Mouse (Mus musculus): ENCODE results near the gene Ccnl2.

Ccnl2 gene

DNA sequence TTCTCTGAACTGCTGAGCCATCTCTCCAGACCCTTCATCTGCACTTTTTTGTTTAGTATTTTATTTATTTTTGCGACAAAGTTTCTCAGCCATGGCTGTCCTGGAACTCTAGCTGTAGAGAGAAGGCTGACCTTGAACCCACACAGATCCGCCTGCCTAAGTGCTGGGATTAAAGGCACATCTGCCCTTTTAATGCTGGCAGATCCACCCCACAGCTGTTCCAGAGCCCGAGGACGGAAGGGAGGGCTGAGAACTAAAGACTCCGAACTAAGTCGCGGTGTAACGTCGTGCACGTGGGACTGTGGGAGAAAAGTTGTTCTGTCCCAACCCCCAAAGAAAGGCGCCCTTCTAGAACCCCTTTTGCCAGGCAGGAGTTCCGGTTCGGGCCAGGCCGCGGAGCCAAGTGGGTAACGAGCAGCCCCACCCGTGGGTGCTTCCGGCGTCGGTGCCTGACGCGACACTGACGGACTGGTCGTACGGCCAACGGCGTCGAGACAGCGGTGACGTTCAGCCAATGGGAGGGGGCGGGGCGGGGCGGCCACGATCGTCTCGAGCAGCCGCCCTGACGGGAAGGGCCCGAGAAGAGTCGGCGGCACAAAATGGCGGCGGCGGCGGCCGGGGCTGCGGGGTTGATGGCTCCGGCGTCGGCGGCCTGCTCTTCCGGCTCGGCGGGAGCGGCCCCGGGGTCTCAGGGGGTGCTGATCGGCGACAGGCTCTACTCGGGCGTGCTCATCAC, at the start of gene Ccnl2:
Gene Ccnl2, plus strand, starts transcription at position 561 of the 736 bp plus-strand sequence.
- WGBS: under 1% methylated on average over 58 of the region's 60 CpGs

DNA sequence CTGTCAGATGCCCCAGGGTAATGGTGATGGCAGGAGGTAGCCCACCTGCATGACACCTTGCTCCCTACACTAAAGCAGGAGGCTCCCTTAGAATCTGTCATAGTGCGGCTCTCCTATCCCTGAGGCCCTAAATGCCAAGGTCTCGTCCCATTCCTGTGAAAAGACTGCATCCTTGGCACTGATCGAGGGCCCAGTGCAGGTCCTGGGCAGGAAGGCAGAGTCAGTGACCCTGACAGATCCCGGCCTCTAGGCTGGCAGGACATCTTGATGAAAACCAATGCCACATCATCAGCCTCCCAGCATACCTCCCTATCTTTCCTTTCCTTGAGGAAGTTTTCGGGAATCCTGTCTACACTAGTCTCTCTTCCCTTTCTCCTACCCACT, 42.8 kb upstream of the Ccnl2 start:
- WGBS: 69% methylated on average over 5 of the region's 5 CpGs

DNA sequence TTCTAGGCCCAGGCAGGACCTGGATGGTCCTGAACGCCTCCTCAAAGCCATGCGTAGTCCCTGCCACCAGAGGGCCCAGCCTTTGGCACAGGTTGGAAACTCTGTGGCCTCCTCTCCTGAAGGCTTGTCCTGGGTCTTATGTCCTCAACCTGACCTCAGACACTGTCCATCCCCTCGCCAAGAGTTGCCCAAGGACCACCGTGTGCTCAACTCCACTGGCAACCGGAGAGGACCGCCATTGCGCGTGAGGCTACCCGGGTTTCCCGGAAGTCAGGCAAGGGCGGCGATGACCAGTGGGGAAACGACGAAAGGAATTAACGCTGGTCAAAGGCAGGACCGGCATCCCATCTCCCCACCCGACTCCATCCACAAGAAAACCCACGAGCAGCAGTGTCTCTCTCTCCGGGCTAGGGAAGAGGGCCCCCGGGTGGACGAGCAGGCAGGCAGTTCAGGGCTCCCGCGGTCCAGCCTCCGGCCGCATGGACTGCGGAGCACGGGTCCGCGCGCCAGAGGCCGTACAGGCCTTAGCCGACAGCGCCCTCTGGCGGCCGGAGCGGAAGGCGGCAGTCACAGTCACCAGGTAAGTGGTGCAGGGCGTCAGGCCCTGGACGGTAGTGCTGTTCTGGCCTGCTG, 42.3 kb upstream of the Ccnl2 start:
- under 1% methylated on average over 39 of the region's 39 CpGs for WGBS

DNA sequence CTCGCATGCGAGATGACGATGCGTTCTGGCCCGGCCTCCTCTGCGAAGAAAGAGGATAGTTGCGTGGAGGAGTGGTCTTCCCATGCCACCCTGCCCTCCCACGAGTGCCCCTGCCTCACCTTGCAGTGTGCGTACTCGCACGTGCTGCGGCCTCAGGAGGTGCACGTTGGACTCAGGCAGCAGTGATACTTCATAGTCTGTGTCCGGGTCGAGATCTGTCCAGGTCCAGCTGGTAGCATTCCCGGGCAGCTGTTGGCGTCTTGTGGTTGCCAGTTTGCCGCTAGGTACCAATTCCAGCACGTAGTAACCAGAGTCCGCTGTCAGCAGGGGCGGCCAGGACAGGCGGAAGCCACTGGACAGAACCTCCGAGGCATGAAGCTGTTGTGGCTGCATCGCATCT, 41.7 kb upstream of the Ccnl2 start:
- WGBS: 33% methylated on average over 24 of the region's 24 CpGs

DNA sequence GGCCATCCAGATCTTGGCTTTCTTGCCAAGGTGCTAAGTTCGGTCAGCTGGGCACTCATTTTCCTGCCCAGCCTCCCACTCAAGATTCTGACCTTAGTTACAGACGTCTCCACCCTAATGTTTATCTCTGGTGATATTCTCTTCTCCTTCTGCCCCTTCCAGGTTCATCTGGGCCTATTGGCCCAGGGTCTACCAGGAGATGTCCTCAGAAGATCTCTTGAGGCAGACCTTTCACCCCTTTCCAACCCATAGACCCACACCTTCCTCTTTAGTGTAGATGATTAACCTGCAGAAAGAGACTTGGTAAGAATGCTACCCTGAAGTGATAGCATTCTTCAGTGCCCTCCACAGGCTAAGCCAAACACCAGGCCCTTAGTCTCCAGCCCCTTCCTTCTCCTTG, 40.6 kb upstream of the Ccnl2 start:
- WGBS: 86% methylated on average over 2 of the region's 2 CpGs

DNA sequence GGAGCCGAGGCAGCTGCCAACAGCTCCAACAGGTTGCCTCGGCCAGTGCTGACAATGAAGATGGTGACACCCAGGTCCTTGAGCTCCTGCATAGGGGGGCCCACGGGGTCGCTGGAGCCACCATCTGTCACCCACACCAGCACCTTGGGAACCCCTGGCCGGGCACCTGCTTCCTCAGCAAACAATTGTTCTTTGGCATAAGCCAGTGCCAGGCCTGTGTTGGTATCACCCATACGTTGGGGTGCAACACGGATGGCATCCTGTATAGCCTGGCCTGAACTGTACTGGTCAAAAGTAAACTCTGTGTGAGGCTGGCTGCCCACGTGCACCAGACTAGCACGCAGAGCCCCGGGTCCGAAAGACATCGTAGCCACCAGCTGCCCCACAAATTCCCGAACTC, 39.5 kb upstream of the Ccnl2 start:
- WGBS: 76% methylated on average over 13 of the region's 13 CpGs

DNA sequence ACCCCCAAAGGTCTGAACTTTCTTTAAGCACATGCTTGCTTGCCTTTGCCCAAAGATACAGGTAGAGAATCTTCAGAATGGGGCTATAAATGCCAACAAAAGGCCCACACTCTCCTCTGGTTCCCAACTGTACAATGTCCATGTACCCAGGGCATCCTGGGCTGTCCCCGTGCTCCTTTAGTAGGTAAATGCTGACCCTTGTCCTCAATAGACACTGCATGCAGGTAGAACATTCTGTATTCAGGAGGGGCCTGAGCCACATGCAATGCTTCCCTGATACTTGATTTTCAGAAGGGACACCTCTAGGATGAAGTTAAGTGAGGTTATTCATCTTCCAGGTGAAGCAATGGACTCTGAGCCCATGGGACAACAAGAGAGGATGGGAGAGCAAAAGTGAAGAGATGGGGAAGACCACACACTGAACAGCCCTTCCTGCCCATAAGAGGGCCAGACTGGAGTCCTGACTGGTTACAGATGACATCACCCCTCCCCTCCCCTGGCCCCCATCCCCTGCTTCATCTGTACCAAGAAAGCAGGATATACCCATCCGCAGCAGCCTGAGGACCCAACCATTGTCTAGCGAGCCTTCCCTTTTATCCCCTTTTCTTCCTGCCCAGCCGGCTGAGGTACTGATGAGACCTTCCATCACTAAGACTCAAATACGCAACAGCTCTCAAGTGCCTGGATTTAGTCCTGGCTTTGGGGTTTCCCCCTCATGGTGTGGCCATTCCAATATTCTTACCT, 38.8 kb upstream of the Ccnl2 start:
- WGBS: 54% methylated on average over 5 of the region's 5 CpGs

DNA sequence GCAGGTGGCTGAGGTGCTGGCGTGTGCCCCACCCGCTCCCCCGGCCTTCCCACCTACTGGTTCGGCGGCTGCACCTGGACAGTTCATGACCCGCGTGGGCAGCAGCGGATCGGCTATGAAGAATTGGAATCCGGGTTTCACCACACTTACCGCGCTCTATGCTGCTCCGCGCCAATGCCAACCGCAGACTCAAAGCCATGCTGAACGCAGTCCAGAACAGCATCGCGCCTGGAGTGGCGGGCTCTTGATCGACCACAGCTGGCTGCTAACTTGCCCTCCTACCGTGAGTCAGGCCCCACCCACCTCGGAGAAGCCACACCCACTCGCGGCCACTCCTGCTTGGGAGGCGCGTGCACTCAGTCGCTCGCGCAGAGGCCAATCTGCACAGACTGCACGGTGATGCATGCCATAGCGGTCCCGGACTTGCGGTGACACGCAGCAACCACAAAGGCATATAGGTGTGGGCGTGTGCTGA, 38.0 kb upstream of the Ccnl2 start, which contains the start of gene Vwa1:
Gene Vwa1, minus strand, starts transcription at position 419 of the 475 bp plus-strand sequence.
- 1% methylated on average over 35 of the region's 35 CpGs for WGBS

DNA sequence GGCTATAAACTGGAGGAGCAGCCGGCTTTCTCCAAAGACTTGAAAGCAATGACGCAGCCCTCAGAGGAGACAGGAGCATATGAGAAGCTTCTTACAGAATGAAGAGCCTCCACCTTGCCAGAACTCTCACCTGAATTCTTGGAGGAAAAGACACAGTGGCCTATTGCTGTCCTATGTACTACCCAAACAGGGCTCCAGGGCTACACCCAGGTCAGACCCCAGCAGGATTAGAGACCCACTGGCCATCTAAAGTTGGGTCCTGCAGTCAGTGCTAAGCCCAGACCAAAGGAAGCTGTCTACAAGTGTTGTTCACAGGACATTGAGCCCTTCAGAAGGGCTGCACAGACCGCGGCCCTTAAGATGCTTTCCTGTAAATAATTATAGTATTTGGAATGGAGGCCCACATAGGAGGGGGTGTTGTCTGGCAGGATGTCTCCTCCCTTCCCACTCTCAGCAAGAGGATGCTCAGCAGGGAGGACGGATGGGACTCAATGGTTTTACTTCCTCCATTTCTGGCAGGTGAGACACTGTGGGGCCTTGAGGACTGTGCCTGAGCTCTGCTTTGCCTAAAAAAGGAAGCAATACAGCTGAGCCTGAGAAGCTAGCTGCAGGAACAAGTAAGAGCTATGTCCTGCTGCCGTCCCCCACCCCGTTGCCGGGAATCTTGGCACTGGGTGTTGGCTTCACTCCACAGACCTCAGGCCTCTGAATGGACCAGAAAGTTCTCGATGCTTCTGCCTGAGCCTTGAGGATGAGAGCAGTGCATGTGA, 37.1 kb upstream of the Ccnl2 start:
- WGBS: 10% methylated on average over 9 of the region's 9 CpGs

DNA sequence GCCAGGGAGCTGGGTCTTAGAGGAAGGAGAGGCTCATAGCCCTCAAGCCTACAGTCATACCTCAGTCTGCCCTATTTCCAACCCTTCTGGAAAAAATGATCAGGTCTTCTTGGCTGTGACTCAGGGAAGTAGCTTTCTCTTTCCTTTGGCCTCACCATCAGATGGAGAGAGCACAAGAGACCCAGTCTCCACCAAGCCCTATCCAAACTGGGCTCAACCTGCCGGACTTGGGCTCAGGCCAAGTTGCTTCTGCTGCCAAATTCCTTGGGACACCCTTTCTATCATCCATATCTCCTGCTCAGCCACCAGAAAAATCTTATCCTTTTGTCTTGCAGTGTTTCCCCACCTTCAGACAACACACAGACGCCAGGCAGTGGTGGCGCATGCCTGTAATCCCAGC, 36.4 kb upstream of the Ccnl2 start:
- WGBS: 70% methylated on average over 3 of the region's 3 CpGs

DNA sequence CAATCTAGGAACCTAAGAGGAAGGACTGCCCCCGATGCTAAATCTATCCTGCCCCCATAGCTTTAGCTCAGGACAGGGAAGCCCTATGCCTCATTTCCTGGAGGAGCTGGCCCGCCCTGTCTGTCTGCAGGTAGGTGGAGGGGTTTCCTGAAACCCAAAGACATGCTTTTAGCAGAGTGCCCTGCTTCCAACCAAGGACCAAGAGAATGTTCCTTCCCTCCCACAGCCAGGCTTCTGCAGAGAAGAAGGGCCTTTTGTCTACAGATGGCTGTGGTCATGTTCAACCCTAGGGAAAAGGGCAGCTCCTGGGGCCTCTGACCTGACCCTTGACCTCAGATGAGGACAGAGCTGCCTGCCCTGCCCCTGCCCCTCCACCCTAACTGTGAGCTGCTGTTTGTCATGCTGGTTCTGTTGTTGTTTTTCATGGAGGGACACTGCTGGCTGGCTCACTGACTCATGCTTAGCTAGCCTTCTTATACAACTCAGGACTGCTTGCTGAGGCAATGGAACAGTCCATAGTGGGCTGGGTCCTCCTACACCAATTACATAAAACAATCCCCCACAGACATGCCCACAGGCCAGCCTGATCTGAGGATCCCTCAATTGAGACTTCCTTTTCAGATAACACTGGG, 35.5 kb upstream of the Ccnl2 start:
- 61% methylated on average over 2 of the region's 2 CpGs for WGBS

DNA sequence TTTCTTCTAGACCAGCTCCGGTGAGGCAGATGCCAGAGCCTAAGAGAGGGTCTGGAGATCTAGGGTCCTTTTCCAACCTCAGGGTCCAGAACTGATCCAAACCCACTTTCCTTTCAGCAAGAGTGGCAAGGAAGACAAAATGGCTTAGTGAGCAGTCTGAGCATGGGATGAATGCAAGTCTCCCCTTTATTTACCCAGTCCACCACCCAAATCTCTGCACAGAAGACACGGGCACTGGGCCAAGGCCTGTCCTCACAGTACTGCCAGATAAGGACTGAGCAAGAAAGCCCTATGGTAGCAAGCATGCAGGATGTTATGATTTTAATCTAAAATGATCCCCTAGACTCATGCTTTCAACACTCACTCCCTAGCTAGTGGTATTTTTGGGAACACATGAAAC, 34.5 kb upstream of the Ccnl2 start:
- 75% methylated on average over 2 of the region's 2 CpGs for whole genome bisulfite sequencing

DNA sequence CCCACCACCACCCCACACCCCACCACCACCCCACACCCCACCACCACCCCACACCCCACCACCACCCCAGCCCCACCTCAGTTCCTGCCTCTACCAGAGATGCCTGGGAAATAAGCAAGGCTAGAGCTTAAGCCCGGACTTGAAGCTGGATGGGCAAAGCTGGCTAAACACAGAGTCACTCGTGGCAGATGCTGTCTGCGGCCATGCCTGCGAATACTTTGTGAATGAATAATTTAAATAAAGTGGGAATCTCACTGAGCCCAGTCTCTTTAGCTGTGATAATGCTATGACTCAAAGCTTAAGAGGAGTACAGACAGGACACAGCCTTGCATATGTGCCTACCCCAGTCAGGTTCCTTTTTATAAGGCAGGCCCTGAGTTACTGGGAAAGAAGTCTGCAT, 32.8 kb upstream of the Ccnl2 start:
- 62% methylated on average over 4 of the region's 4 CpGs for WGBS

DNA sequence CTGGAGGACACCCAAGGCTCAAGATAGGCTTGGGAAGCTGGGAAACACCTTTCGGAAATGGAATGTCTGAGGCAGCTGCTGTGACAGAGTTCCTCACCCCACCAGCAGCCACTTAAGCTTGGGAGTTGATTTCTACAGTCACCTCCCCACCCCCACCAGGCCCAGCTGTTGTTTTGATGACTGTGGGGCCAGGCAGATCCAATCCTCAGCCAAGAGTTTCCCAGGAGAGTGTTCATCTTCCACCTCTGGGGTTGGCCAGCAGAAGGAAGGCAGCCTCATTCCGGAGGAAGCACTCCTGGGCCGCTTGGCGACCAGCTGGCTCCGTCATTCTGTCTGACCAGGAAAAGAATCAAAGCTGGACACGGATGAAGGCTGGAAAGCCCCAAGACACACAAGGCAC, 31.4 kb upstream of the Ccnl2 start:
- WGBS: 43% methylated on average over 6 of the region's 6 CpGs

DNA sequence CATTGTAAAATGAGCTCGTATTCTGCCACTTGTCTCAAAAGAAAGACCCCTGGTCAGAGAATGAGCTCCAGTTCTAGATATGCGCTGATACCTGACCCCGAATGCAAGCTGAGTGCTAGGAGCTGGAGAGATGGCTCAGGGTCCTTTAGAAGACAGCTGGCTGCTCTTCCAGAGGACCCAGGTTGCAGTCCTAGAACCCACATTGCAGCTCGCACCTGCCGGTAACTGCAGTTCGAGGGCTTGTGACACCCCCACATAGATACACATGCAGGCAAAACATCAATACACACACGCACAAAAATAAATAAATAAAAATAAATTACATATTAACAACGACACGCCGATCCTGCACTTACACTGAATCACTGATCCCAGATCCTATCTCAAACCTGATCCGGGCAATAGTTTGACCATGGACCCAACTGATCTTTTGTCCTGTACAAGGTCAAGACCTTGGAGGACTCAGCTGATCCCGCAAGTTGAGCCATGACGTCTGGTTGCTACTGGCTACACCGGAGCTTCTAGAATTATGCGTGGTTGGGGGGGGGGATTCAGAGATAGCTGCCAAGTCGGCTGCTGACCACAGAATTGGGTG, 28.7 kb upstream of the Ccnl2 start:
- 16% methylated on average over 16 of the region's 16 CpGs for WGBS

DNA sequence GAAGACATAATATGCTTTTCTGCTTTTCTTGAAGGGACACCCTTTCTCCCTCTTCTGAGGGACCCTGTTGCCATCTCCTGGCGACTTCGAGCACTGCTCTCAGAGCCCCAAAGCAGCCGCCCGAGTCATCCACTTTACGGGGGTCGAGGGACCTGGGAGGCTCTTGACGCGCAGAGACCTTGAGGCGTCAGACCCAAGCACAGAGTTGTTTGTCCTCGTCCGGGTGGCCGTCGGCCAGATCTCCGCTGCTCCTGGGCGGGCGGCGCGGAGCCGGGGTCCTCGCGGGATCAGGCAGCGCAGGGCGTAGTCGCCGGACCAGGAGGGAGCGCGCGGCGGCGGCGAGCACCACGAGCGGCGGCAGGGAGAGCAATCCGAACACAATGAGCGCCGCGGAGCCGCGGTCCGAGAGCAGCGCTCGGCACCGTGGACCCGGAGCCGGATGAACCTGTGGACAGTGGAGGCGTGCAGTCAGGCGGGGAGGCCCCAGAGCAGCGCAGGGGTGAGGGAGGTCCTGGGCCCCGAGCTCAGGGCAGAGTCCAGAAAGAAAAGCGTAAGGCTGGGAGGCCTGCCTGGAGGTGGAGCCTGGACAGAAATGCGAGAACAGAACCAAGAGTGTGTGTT, 28.1 kb upstream of the Ccnl2 start:
- WGBS: under 1% methylated on average over 52 of the region's 52 CpGs

DNA sequence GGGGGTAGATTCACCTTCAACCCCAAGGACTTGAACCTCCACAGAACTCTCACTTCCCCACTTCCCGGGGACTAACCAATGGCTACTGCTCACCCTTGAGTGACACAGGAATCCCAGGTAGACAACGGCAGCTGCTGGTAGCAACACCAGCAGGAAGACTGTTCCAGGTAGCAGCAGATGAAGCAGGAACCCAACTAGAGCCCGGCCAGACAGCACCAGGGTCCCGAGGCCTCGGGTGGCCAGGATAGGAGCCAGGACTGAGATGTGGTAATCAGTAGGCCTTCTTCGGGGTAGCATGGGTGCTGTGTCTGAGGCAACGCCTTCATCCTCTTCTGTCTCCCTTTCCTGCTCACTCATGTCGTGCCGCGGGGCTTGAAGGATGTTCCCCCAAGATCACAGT, 27.0 kb upstream of the Ccnl2 start:
- WGBS: 77% methylated on average over 10 of the region's 10 CpGs

DNA sequence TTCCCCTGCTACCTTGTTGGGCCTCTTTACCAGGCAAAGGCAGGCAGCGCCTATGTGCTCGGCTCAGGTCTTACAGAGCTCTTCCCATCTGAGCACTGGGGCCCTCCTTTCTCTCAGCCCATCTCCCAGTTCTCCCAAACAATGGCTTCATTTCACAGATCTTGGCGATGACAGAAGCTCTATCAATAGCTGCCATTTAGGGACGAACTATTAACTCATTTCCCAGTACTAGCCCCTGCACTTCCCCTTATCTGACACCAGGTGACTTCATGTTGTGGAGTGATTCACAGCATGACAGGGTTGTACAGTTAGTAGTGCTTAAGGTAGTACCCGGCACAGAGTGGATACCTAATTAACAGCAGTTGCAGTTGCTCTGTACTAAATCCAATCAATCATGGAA, 26.5 kb upstream of the Ccnl2 start, which contains the start of gene Tmem88b:
Gene Tmem88b, minus strand, starts transcription at position 56 of the 400 bp plus-strand sequence.
- WGBS: 62% methylated on average over 5 of the region's 5 CpGs

DNA sequence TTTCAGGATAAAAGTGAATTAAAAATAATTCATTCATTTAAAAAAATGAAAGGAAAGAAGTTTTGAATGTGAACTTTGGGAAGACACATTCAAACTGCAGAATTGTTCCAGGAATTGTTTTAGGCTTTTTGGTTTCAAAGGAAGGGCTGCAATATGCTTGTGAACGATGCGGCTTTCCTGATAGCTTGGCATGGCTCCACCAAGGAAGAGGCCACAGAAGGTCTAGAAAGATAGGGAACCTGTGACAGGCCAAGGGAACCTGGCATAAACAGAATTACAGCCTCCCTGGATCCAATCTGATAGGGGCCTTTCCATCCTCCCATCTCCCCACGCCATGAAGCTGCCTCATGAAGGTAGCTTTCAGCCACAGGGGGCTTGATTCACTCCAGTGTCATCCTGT, 24.0 kb upstream of the Ccnl2 start:
- 71% methylated on average over 3 of the region's 3 CpGs for WGBS

DNA sequence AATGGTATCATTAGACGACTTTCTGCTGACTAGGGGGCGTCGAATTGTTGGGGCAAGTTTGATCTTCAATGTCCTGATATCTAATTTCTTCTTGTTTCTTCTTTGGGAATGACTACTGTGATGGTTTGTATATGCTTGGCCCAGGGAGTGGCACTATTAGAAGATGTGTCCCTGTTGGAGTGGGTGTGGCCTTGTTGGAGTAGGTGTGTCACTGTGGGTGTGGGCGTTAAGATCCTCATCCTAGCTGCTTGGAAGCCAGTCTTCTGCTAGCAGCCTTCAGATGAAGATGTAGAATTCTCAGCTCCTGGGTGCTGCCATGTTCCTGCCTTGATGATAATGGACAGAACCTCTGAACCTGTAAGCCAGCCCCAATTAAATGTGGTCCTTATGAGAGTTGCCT, 23.5 kb upstream of the Ccnl2 start:
- WGBS: 86% methylated on average over 4 of the region's 4 CpGs
